Comparison of ENCODE assay signal across 9 mouse cellular contexts in the genomic region with DNA sequence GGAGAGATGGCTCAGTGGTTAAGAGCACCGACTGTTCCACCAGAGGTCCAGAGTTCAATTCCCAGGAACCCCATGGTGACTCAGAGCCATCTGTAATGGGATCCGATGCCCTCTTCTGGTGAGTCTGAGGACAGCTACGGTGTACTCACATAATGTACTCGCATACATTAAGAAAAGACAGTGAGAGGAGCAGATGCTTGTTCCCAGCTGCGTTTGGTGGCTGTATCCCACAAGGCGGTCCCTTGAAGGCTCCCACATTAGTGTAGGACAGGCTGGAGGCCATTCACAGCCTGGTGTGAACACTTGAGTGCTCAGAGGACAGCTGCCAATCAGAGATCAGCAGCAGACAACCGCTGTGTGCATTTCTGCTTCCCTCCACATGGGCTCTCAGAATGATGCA. TPM values are rescaled to one million over a fixed set of nuclear protein-coding genes. Genes with fewer than 3 reads are reported as not detected.
DNase-seq lines count a peak whose midpoint lies in the region; ATAC-seq and TF ChIP-seq lines count a peak whose summit lies in the region.
"Had no signal": no experiment of that assay in that cellular context is flagged by ENCODE, and none has a peak within 500 bp of the region (broad histone marks: within the 10 kb centered on the region; RNA-seq: fewer than 3 reads in every experiment).

No protein-coding gene starts in this region.

- H3K27me3 ChIP-seq in hindbrain, embryonic 11.5 days (ENCODE audit: control insufficient read depth, insufficient read depth, low read length): no peaks in the 10 kb centered on the region
- no peaks in the 10 kb centered on the region for H3K27me3 ChIP-seq in hindbrain, embryonic 16.5 days (replicated peaks; ENCODE audit: control insufficient read depth, insufficient read depth, low read length)
- no peaks in the 10 kb centered on the region for H3K27me3 ChIP-seq in neural tube, embryonic 15.5 days (replicated peaks)
- no peaks in the 10 kb centered on the region for H3K27me3 ChIP-seq in stomach, postnatal 0 days (ENCODE audit: control insufficient read depth, insufficient read depth, low read length)
- H3K27me3 ChIP-seq: megakaryocyte, embryonic 14.5 days had no signal

- peaks cover 7% of the 10 kb centered on the region; the same call in 1 of the 2 replicates for H3K36me3 ChIP-seq in hindbrain, embryonic 11.5 days (ENCODE audit: control insufficient read depth, insufficient read depth, low read length)
- H3K36me3 ChIP-seq in hindbrain, embryonic 16.5 days (ENCODE audit: control insufficient read depth, insufficient read depth, low read length): peaks cover 24% of the 10 kb centered on the region
- peaks cover 51% of the 10 kb centered on the region for H3K36me3 ChIP-seq in neural tube, embryonic 15.5 days
- peaks cover 9% of the 10 kb centered on the region; the same call in 1 of the 2 replicates for H3K36me3 ChIP-seq in stomach, postnatal 0 days (ENCODE audit: control insufficient read depth, insufficient read depth, low read length)

- no peak for TF ChIP-seq POLR2A in cortical plate, adult 2 months (IDR thresholded peaks at IDR 0.05; ENCODE audit: extremely low read depth, insufficient read depth, low read length)

- H3K4me3 ChIP-seq in hindbrain, embryonic 11.5 days (ENCODE audit: low read depth, low read length): no peak overlapping the region
- no peak overlapping the region for H3K4me3 ChIP-seq in hindbrain, embryonic 16.5 days (ENCODE audit: low read length)
- no peak overlapping the region for H3K4me3 ChIP-seq in neural tube, embryonic 15.5 days (replicated peaks)
- no peak overlapping the region for H3K4me3 ChIP-seq in cortical plate, adult 2 months (ENCODE audit: insufficient read depth, low read length)
- no peak overlapping the region for H3K4me3 ChIP-seq in stomach, postnatal 0 days (ENCODE audit: low read depth, low read length)
- H3K4me3 ChIP-seq: megakaryocyte, embryonic 14.5 days had no signal

- TF ChIP-seq CTCF in cortical plate, adult 2 months (IDR thresholded peaks at IDR 0.05; ENCODE audit: extremely low read depth, insufficient read depth, low read length): peak; percentile 35
- TF ChIP-seq CTCF in stomach, postnatal 0 days (IDR thresholded peaks at IDR 0.05; ENCODE audit: low read depth): peak; percentile 64

- no peak overlapping the region for H3K4me2 ChIP-seq in hindbrain, embryonic 11.5 days (replicated peaks; ENCODE audit: low read depth, low read length)
- no peak overlapping the region for H3K4me2 ChIP-seq in hindbrain, embryonic 16.5 days (ENCODE audit: low read length)
- H3K4me2 ChIP-seq in neural tube, embryonic 15.5 days: no peak overlapping the region
- no peak overlapping the region for H3K4me2 ChIP-seq in stomach, postnatal 0 days (replicated peaks; ENCODE audit: low read depth)

- no peak for ATAC-seq in hindbrain, embryonic 11.5 days (ENCODE audit: low FRiP score)
- ATAC-seq in hindbrain, embryonic 16.5 days: no peak
- ATAC-seq in neural tube, embryonic 15.5 days (ENCODE audit: low FRiP score): no peak
- no peak for ATAC-seq in stomach, postnatal 0 days (ENCODE audit: low FRiP score, low TSS enrichment)

- 61% methylated on average over 7 of the region's 7 CpGs for WGBS in hindbrain, embryonic 11.5 days
- 47% methylated on average over 7 of the region's 7 CpGs for WGBS in hindbrain, embryonic 16.5 days
- WGBS in neural tube, embryonic 15.5 days: 50% methylated on average over 7 of the region's 7 CpGs
- 62% methylated on average over 7 of the region's 7 CpGs for WGBS in stomach, postnatal 0 days

- H3K9me3 ChIP-seq in hindbrain, embryonic 11.5 days (ENCODE audit: control insufficient read depth, low read length): no peaks in the 10 kb centered on the region
- H3K9me3 ChIP-seq in hindbrain, embryonic 16.5 days (ENCODE audit: control insufficient read depth, low read length): no peaks in the 10 kb centered on the region
- no peaks in the 10 kb centered on the region for H3K9me3 ChIP-seq in neural tube, embryonic 15.5 days (replicated peaks)
- no peaks in the 10 kb centered on the region for H3K9me3 ChIP-seq in stomach, postnatal 0 days (ENCODE audit: control insufficient read depth, low read length)
- H3K9me3 ChIP-seq: megakaryocyte, embryonic 14.5 days had no signal

- no peak overlapping the region for H3K9ac ChIP-seq in hindbrain, embryonic 11.5 days (ENCODE audit: low read depth, low read length)
- no peak overlapping the region for H3K9ac ChIP-seq in hindbrain, embryonic 16.5 days (ENCODE audit: low read depth, low read length)
- H3K9ac ChIP-seq in neural tube, embryonic 15.5 days (replicated peaks): no peak overlapping the region
- H3K9ac ChIP-seq in stomach, postnatal 0 days (ENCODE audit: low read length): no peak overlapping the region

- no peak for TF ChIP-seq EP300 in stomach, postnatal 0 days (optimal IDR thresholded peaks at IDR 0.05)

- peaks cover 1% of the 10 kb centered on the region; the same call in 1 of the 2 replicates for H3K4me1 ChIP-seq in hindbrain, embryonic 11.5 days (replicated peaks; ENCODE audit: control insufficient read depth, insufficient read depth, low read length)
- H3K4me1 ChIP-seq in hindbrain, embryonic 16.5 days (ENCODE audit: control insufficient read depth, insufficient read depth, low read depth, low read length): peaks cover 4% of the 10 kb centered on the region
- H3K4me1 ChIP-seq in neural tube, embryonic 15.5 days: peaks cover 11% of the 10 kb centered on the region
- peaks cover 3% of the 10 kb centered on the region for H3K4me1 ChIP-seq in cortical plate, adult 2 months (ENCODE audit: control insufficient read depth, insufficient read depth, low read length)
- no peaks in the 10 kb centered on the region for H3K4me1 ChIP-seq in stomach, postnatal 0 days (replicated peaks; ENCODE audit: control insufficient read depth, insufficient read depth)

- H3K27ac ChIP-seq in hindbrain, embryonic 11.5 days (ENCODE audit: low read depth, low read length): no peak overlapping the region
- H3K27ac ChIP-seq in hindbrain, embryonic 16.5 days (ENCODE audit: low read depth, low read length): no peak overlapping the region
- no peak overlapping the region for H3K27ac ChIP-seq in neural tube, embryonic 15.5 days (replicated peaks)
- no peak overlapping the region for H3K27ac ChIP-seq in cortical plate, adult 2 months (ENCODE audit: insufficient read depth, low read length)
- H3K27ac ChIP-seq in stomach, postnatal 0 days (replicated peaks): no peak overlapping the region

- peak; percentile 54 for DNase-seq in hindbrain, embryonic 11.5 days (ENCODE audit: low spot score)
- peak; percentile 30 for DNase-seq in neural tube, embryonic 10.5 days (ENCODE audit: extremely low spot score, low spot score)
- peak; percentile 46 for DNase-seq in stomach, postnatal 0 days (ENCODE audit: low spot score)
- no peak for DNase-seq in left cerebral cortex, adult 8-10 months (ENCODE audit: low spot score in 2 of 2)
- no peak for DNase-seq in heart, adult 8-10 months (ENCODE audit: low spot score)

RNA-seq across cellular contexts. Expression of gene Chuk, which starts 4.4 kb away (rescaled TPM):
- polyA plus RNA-seq in hindbrain, embryonic 11.5 days (2014; fragmentation: Nextera tagmentation; extraction: Ambion mirVana): 58.7 and 61.0 TPM in 2 replicates
- 54.3 and 57.0 TPM in 2 replicates for polyA plus RNA-seq in hindbrain, embryonic 16.5 days (2015; fragmentation: Nextera tagmentation; extraction: Ambion mirVana)
- 55.8 and 62.6 TPM in 2 replicates for polyA plus RNA-seq in neural tube, embryonic 15.5 days (2015; fragmentation: Nextera tagmentation; extraction: Ambion mirVana)
- polyA plus RNA-seq in cortical plate, adult 2 months (2012; rRNA removed): 102 and 109 TPM in 2 replicates
- polyA plus RNA-seq in stomach, postnatal 0 days (2015; fragmentation: Nextera tagmentation; extraction: Ambion mirVana): 21.3 and 23.7 TPM in 2 replicates
- 10 to 100 TPM; 39.6 to 46.5 (median 44.0) TPM for total RNA-seq in left cerebral cortex, adult 8-10 months (2022)
- total RNA-seq in heart, adult 8-10 months (2022): 10 to 100 TPM; 27.2 to 33.0 (median 29.3) TPM

RNA-seq across cellular contexts. Expression of gene Cwf19l1, which starts 24.0 kb away (rescaled TPM):
- 38.9 and 40.5 TPM in 2 replicates for polyA plus RNA-seq in hindbrain, embryonic 11.5 days (2014; fragmentation: Nextera tagmentation; extraction: Ambion mirVana)
- polyA plus RNA-seq in hindbrain, embryonic 16.5 days (2015; fragmentation: Nextera tagmentation; extraction: Ambion mirVana): 28.0 TPM in 2 replicates
- polyA plus RNA-seq in neural tube, embryonic 15.5 days (2015; fragmentation: Nextera tagmentation; extraction: Ambion mirVana): 29.8 and 31.1 TPM in 2 replicates
- 23.7 and 25.2 TPM in 2 replicates for polyA plus RNA-seq in cortical plate, adult 2 months (2012; rRNA removed)
- polyA plus RNA-seq in stomach, postnatal 0 days (2015; fragmentation: Nextera tagmentation; extraction: Ambion mirVana): 13.0 and 13.6 TPM in 2 replicates
- total RNA-seq in left cerebral cortex, adult 8-10 months (2022): 10 to 100 TPM; 18.1 to 22.0 (median 19.1) TPM
- total RNA-seq in heart, adult 8-10 months (2022): 10 to 100 TPM in 1 of 4 experiments, 1 to 10 TPM in 3; 7.3 to 10.3 (median 9.0) TPM

RNA-seq across cellular contexts. Expression of gene Bloc1s2, which starts 34.5 kb away (rescaled TPM):
- polyA plus RNA-seq in hindbrain, embryonic 11.5 days (2014; fragmentation: Nextera tagmentation; extraction: Ambion mirVana): 125 and 127 TPM in 2 replicates
- 153 and 158 TPM in 2 replicates for polyA plus RNA-seq in hindbrain, embryonic 16.5 days (2015; fragmentation: Nextera tagmentation; extraction: Ambion mirVana)
- polyA plus RNA-seq in neural tube, embryonic 15.5 days (2015; fragmentation: Nextera tagmentation; extraction: Ambion mirVana): 158 and 169 TPM in 2 replicates
- 89.3 and 91.0 TPM in 2 replicates for polyA plus RNA-seq in cortical plate, adult 2 months (2012; rRNA removed)
- polyA plus RNA-seq in stomach, postnatal 0 days (2015; fragmentation: Nextera tagmentation; extraction: Ambion mirVana): 54.3 and 60.3 TPM in 2 replicates
- total RNA-seq in left cerebral cortex, adult 8-10 months (2022): 10 to 100 TPM; 53.2 to 61.1 (median 58.7) TPM
- 10 to 100 TPM; 14.1 to 21.6 (median 18.3) TPM for total RNA-seq in heart, adult 8-10 months (2022)

RNA-seq across cellular contexts. Expression of gene Erlin1, which starts 42.1 kb away (rescaled TPM):
- polyA plus RNA-seq in hindbrain, embryonic 11.5 days (2014; fragmentation: Nextera tagmentation; extraction: Ambion mirVana): 15.8 and 18.7 TPM in 2 replicates
- 21.7 and 23.3 TPM in 2 replicates for polyA plus RNA-seq in hindbrain, embryonic 16.5 days (2015; fragmentation: Nextera tagmentation; extraction: Ambion mirVana)
- 20.2 and 22.8 TPM in 2 replicates for polyA plus RNA-seq in neural tube, embryonic 15.5 days (2015; fragmentation: Nextera tagmentation; extraction: Ambion mirVana)
- 17.2 and 18.4 TPM in 2 replicates for polyA plus RNA-seq in cortical plate, adult 2 months (2012; rRNA removed)
- 36.6 and 40.1 TPM in 2 replicates for polyA plus RNA-seq in stomach, postnatal 0 days (2015; fragmentation: Nextera tagmentation; extraction: Ambion mirVana)
- total RNA-seq in left cerebral cortex, adult 8-10 months (2022): 10 to 100 TPM; 23.2 to 26.1 (median 25.1) TPM
- 10 to 100 TPM in 1 of 4 experiments, 1 to 10 TPM in 3; 6.7 to 11.7 (median 7.7) TPM for total RNA-seq in heart, adult 8-10 months (2022)

Comparison
In these comparisons a context has a peak if more than half of its experiments do, and no peak if none do; other contexts are left out.
1. DNase-seq: peak in hindbrain, embryonic 11.5 days (single experiment), neural tube, embryonic 10.5 days (single experiment) and stomach, postnatal 0 days (single experiment); none in left cerebral cortex, adult 8-10 months (0 of 2) and heart, adult 8-10 months (single experiment).